Mouse (Mus musculus): ENCODE results near the gene Fcrla. TPM values are rescaled to one million over a fixed set of nuclear protein-coding genes. Genes with fewer than 3 reads are reported as not detected.
"Not testable (repeated sequence)": the region's sequence is repeated elsewhere in the genome, so short reads cannot be mapped to it uniquely, and the experiment has no call there.

Fcrla gene
- not detected in 2 replicates for polyA plus RNA-seq (2011; ENCODE audit: insufficient read depth, insufficient read length, low read depth, missing spikeins)

- Histone ChIP-seq H3K9ac (ENCODE audit: low read depth, poor library complexity, severe bottlenecking) (no peak within 1 kb of the TSS), H3K36me3 (ENCODE audit: control insufficient read depth, insufficient read depth, low read length, poor library complexity, severe bottlenecking) (no peaks in the 10 kb centered on the region), H3K27me3 (ENCODE audit: control insufficient read depth, insufficient read depth, low read length, poor library complexity, severe bottlenecking) (no peaks in the 10 kb centered on the region), H3K4me1 (ENCODE audit: control insufficient read depth, insufficient read depth, low read length) (no peaks in the 10 kb centered on the region), H3K4me3 (ENCODE audit: low read depth, low read length) (no peak within 1 kb of the TSS), H3K9me3 (replicated peaks; ENCODE audit: control insufficient read depth, insufficient read depth, low read length, poor library complexity, severe bottlenecking) (no peaks in the 10 kb centered on the region), H3K27ac (ENCODE audit: insufficient read depth, low read length) (no peak within 1 kb of the TSS)
- TF ChIP-seq EP300 (IDR thresholded peaks at IDR 0.05; ENCODE audit: insufficient read depth, low read depth, low read length) = no peak
- TF ChIP-seq CTCF (IDR thresholded peaks at IDR 0.05; ENCODE audit: low read depth, low read length) = no peak
- TF ChIP-seq POLR2A (IDR thresholded peaks at IDR 0.05; ENCODE audit: insufficient read depth, low read length) = no peak
These were observed at the start of gene Fcrla for GRCm38 (mm10) chr1:170927378-170927777. Gene Fcrla, minus strand, starts transcription at chr1:170927583.

GRCm38 (mm10) chr1:170976447-170976846 lies 49.1 kb upstream of the Fcrla start, which contains the start of gene Fcgr2b:
Gene Fcgr2b, minus strand, starts transcription at chr1:170976547.
- Histone ChIP-seq H3K9me3 (replicated peaks; ENCODE audit: control insufficient read depth, insufficient read depth, low read length, poor library complexity, severe bottlenecking) (no peaks in the 10 kb centered on the region), H3K4me3 (ENCODE audit: low read depth, low read length) (no peak within 1 kb of the TSS), H3K36me3 (ENCODE audit: control insufficient read depth, insufficient read depth, low read length, poor library complexity, severe bottlenecking) (no peaks in the 10 kb centered on the region), H3K4me1 (ENCODE audit: control insufficient read depth, insufficient read depth, low read length) (no peaks in the 10 kb centered on the region), H3K27me3 (ENCODE audit: control insufficient read depth, insufficient read depth, low read length, poor library complexity, severe bottlenecking) (no peaks in the 10 kb centered on the region), H3K9ac (ENCODE audit: low read depth, poor library complexity, severe bottlenecking) (no peak within 1 kb of the TSS), H3K27ac (ENCODE audit: insufficient read depth, low read length) (no peak within 1 kb of the TSS)
- no peak for TF ChIP-seq POLR2A (IDR thresholded peaks at IDR 0.05; ENCODE audit: insufficient read depth, low read length)
- TF ChIP-seq EP300 (IDR thresholded peaks at IDR 0.05; ENCODE audit: insufficient read depth, low read depth, low read length) = no peak
- no peak for TF ChIP-seq CTCF (IDR thresholded peaks at IDR 0.05; ENCODE audit: low read depth, low read length)

GRCm38 (mm10) chr1:170975751-170976161 lies 48.4 kb upstream of the Fcrla start:
- Histone ChIP-seq H3K27ac (ENCODE audit: insufficient read depth, low read length) (no peak overlapping the region), H3K27me3 (ENCODE audit: control insufficient read depth, insufficient read depth, low read length, poor library complexity, severe bottlenecking) (no peaks in the 10 kb centered on the region), H3K9me3 (replicated peaks; ENCODE audit: control insufficient read depth, insufficient read depth, low read length, poor library complexity, severe bottlenecking) (no peaks in the 10 kb centered on the region), H3K4me1 (ENCODE audit: control insufficient read depth, insufficient read depth, low read length) (no peaks in the 10 kb centered on the region), H3K9ac (ENCODE audit: low read depth, poor library complexity, severe bottlenecking) (no peak overlapping the region), H3K36me3 (ENCODE audit: control insufficient read depth, insufficient read depth, low read length, poor library complexity, severe bottlenecking) (no peaks in the 10 kb centered on the region), H3K4me3 (ENCODE audit: low read depth, low read length) (no peak overlapping the region)
- no peak for TF ChIP-seq POLR2A (IDR thresholded peaks at IDR 0.05; ENCODE audit: insufficient read depth, low read length)
- TF ChIP-seq CTCF (IDR thresholded peaks at IDR 0.05; ENCODE audit: low read depth, low read length) = no peak
- no peak for TF ChIP-seq EP300 (IDR thresholded peaks at IDR 0.05; ENCODE audit: insufficient read depth, low read depth, low read length)

GRCm38 (mm10) chr1:170975350-170975749 lies 48.0 kb upstream of the Fcrla start:
- not testable (repeated sequence) for H3K9me3 ChIP-seq (replicated peaks; ENCODE audit: control insufficient read depth, insufficient read depth, low read length, poor library complexity, severe bottlenecking); H3K36me3 ChIP-seq (ENCODE audit: control insufficient read depth, insufficient read depth, low read length, poor library complexity, severe bottlenecking); H3K4me1 ChIP-seq (ENCODE audit: control insufficient read depth, insufficient read depth, low read length); H3K9ac ChIP-seq (ENCODE audit: low read depth, poor library complexity, severe bottlenecking); H3K4me3 ChIP-seq (ENCODE audit: low read depth, low read length); H3K27me3 ChIP-seq (ENCODE audit: control insufficient read depth, insufficient read depth, low read length, poor library complexity, severe bottlenecking); H3K27ac ChIP-seq (ENCODE audit: insufficient read depth, low read length)

GRCm38 (mm10) chr1:170974736-170975135 lies 47.4 kb upstream of the Fcrla start:
- Histone ChIP-seq H3K27ac (ENCODE audit: insufficient read depth, low read length) (no peak overlapping the region), H3K4me1 (ENCODE audit: control insufficient read depth, insufficient read depth, low read length) (no peaks in the 10 kb centered on the region), H3K9ac (ENCODE audit: low read depth, poor library complexity, severe bottlenecking) (no peak overlapping the region), H3K4me3 (ENCODE audit: low read depth, low read length) (no peak overlapping the region), H3K27me3 (ENCODE audit: control insufficient read depth, insufficient read depth, low read length, poor library complexity, severe bottlenecking) (no peaks in the 10 kb centered on the region), H3K9me3 (replicated peaks; ENCODE audit: control insufficient read depth, insufficient read depth, low read length, poor library complexity, severe bottlenecking) (no peaks in the 10 kb centered on the region), H3K36me3 (ENCODE audit: control insufficient read depth, insufficient read depth, low read length, poor library complexity, severe bottlenecking) (no peaks in the 10 kb centered on the region)
- TF ChIP-seq CTCF (IDR thresholded peaks at IDR 0.05; ENCODE audit: low read depth, low read length) (no peak), POLR2A (IDR thresholded peaks at IDR 0.05; ENCODE audit: insufficient read depth, low read length) (no peak), EP300 (IDR thresholded peaks at IDR 0.05; ENCODE audit: insufficient read depth, low read depth, low read length) (no peak)

- TF ChIP-seq CTCF (IDR thresholded peaks at IDR 0.05; ENCODE audit: low read depth, low read length) = no peak
- no peak for TF ChIP-seq POLR2A (IDR thresholded peaks at IDR 0.05; ENCODE audit: insufficient read depth, low read length)
- no peak for TF ChIP-seq EP300 (IDR thresholded peaks at IDR 0.05; ENCODE audit: insufficient read depth, low read depth, low read length)
- Histone ChIP-seq H3K9ac (ENCODE audit: low read depth, poor library complexity, severe bottlenecking) (no peak overlapping the region), H3K36me3 (ENCODE audit: control insufficient read depth, insufficient read depth, low read length, poor library complexity, severe bottlenecking) (no peaks in the 10 kb centered on the region), H3K27me3 (ENCODE audit: control insufficient read depth, insufficient read depth, low read length, poor library complexity, severe bottlenecking) (no peaks in the 10 kb centered on the region), H3K4me1 (ENCODE audit: control insufficient read depth, insufficient read depth, low read length) (no peaks in the 10 kb centered on the region), H3K27ac (ENCODE audit: insufficient read depth, low read length) (no peak overlapping the region), H3K9me3 (replicated peaks; ENCODE audit: control insufficient read depth, insufficient read depth, low read length, poor library complexity, severe bottlenecking) (no peaks in the 10 kb centered on the region), H3K4me3 (ENCODE audit: low read depth, low read length) (no peak overlapping the region)
These were observed 46.8 kb upstream of the Fcrla start for GRCm38 (mm10) chr1:170974171-170974570.
